Mouse (Mus musculus) kidney, postnatal 0 days (tissue): ENCODE measurements at regions not wholly inside any gene's neighbourhood (a gene's known extent, or its start where the extent isn't known, plus 50 kb on each side); places are given as distances from the start of the nearest gene placed in this dataset.

Experiments used
- ATAC-seq: fragments of 200-750 bp; cut with Nextera tagmentation; replicated peaks from 2 replicates; pipeline ENCODE4 v1.8.0; 2017; ENCODE audit warnings: low read depth, moderate number of reproducible peaks, moderate TSS enrichment, moderate library complexity; ENCODE audit not compliant: low FRiP score
- DNase-seq: peaks from one replicate; pipeline ENCODE4 v3.0.0-alpha.2; 2016; ENCODE audit warnings: low spot score
- H3K27ac ChIP-seq: fragments of 300-500 bp; sonication (generic); 2 replicates; pipeline ENCODE4 v1.5.1; 2014; ENCODE audit warnings: mild to moderate bottlenecking
- H3K27me3 ChIP-seq: fragments of 300-500 bp; sonication (generic); 2 replicates; pipeline ENCODE4 v1.6.1; 2014; ENCODE audit warnings: low read length, mixed read lengths; ENCODE audit not compliant: insufficient read depth
- H3K36me3 ChIP-seq: fragments of 300-500 bp; sonication (generic); 2 replicates; pipeline ENCODE4 v1.6.1; 2014; ENCODE audit warnings: low read length, mixed read lengths; ENCODE audit not compliant: insufficient read depth
- H3K4me1 ChIP-seq: fragments of 300-500 bp; sonication (generic); replicated peaks from 2 replicates; pipeline ENCODE4 v1.6.1; 2014; ENCODE audit warnings: antibody characterized with exemption, low read length, mixed read lengths; ENCODE audit not compliant: insufficient read depth
- H3K4me2 ChIP-seq: fragments of 300-500 bp; sonication (generic); 2 replicates; pipeline ENCODE4 v1.6.1; 2014; ENCODE audit warnings: mild to moderate bottlenecking, low read length, moderate library complexity, mixed read lengths
- H3K4me3 ChIP-seq: fragments of 300-500 bp; sonication (generic); replicated peaks from 2 replicates; pipeline ENCODE4 v1.5.1; 2014; ENCODE audit warnings: low read depth, low read length
- H3K9ac ChIP-seq: fragments of 300-500 bp; sonication (generic); 2 replicates; pipeline ENCODE4 v1.6.1; 2014; ENCODE audit warnings: low read depth, low read length
- H3K9me3 ChIP-seq: fragments of 300-500 bp; sonication (generic); replicated peaks from 2 replicates; pipeline ENCODE4 v1.6.1; 2016; ENCODE audit warnings: low read length, inconsistent platforms, mixed read lengths
- CTCF ChIP-seq: IDR thresholded peaks from 2 replicates; pipeline ENCODE4 v1.5.1; 2016; ENCODE audit warnings: antibody characterized with exemption, low read depth, mild to moderate bottlenecking, moderate library complexity
- WGBS: fragments of 180-500 bp; shearing (Covaris S2); extraction: QIAGEN DNeasy Blood & Tissue Kit; methylation state at CpG from one replicate; pipeline ENCODE4 v1.1.7; 2014; 5-methylcytosine and 5-hydroxymethylcytosine counted together

GRCm38 (mm10) chr1:67640353-67640752 is 517.5 kb downstream of the Cps1 start:
- Histone ChIP-seq H3K9me3 (no peaks in the 10 kb centered on the region), H3K27me3 (no peaks in the 10 kb centered on the region), H3K4me2 (no peak overlapping the region; the same call in 1 of the 2 replicates), H3K27ac (no peak overlapping the region), H3K36me3 (no peaks in the 10 kb centered on the region), H3K4me3 (no peak overlapping the region), H3K4me1 (no peaks in the 10 kb centered on the region), H3K9ac (no peak overlapping the region)
- TF ChIP-seq CTCF, result peak; percentile 83
- ATAC-seq, result peak; percentile 61; the same call in 1 of the 2 replicates
- DNase-seq, result peak; percentile 83
- WGBS, result 14% methylated on average over 9 of the region's 9 CpGs

- TF ChIP-seq CTCF, result no peak
- Histone ChIP-seq H3K4me2 (no peak overlapping the region; the same call in 1 of the 2 replicates), H3K9ac (no peak overlapping the region), H3K27ac (no peak overlapping the region), H3K4me1 (no peaks in the 10 kb centered on the region), H3K4me3 (no peak overlapping the region), H3K27me3 (no peaks in the 10 kb centered on the region), H3K36me3 (no peaks in the 10 kb centered on the region), H3K9me3 (no peaks in the 10 kb centered on the region)
- ATAC-seq (no peak), DNase-seq (peak; percentile 31)
- 25% methylated on average over 6 of the region's 6 CpGs for WGBS
Observed at GRCm38 (mm10) chr1:67640766-67641165, 517.9 kb downstream of the Cps1 start.

- DNase-seq, result no peak
- no peaks in the 10 kb centered on the region for H3K27me3 ChIP-seq
- H3K4me3 ChIP-seq, result no peak overlapping the region
- 52% methylated on average over 4 of the region's 4 CpGs for WGBS
- H3K36me3 ChIP-seq, result no peaks in the 10 kb centered on the region
- H3K9me3 ChIP-seq, result no peaks in the 10 kb centered on the region
- H3K27ac ChIP-seq, result no peak overlapping the region
- ATAC-seq, result no peak
- no peaks in the 10 kb centered on the region for H3K4me1 ChIP-seq
- no peak overlapping the region for H3K4me2 ChIP-seq
- no peak overlapping the region for H3K9ac ChIP-seq
- peak; percentile 21; the same call in 1 of the 2 replicates for TF ChIP-seq CTCF
Observed at GRCm38 (mm10) chr1:67643627-67644026, 520.8 kb downstream of the Cps1 start.
